Mouse (Mus musculus): ENCODE measurements around the gene Parm1.

DNA sequence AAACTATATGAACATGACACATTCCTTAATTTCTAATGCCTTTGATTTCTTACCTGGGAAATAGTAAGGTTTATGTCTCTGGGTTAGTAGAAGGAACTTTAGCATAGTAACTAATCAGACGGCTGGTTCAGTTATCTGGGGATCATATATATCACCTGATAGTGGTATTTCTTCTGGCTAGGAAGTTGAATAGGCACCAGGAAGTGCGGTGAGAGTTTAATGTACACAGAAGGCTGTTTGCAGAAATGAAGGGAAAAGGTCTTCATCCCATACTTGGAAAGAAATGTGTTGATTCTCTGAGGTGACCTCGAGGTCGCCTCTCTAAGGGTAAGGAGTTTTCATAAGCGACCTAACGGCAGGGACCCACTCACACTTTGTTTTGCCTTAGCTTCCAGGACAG lies 338 bp upstream of the Parm1 start:
- TF ChIP-seq CTCF (IDR thresholded peaks at IDR 0.05; ENCODE audit: borderline replicate concordance, insufficient read depth, low read depth, low read length) (no peak), POLR2A (IDR thresholded peaks at IDR 0.05; ENCODE audit: borderline replicate concordance, insufficient read depth, low read length) (no peak)
